Mouse (Mus musculus): Measurements from ENCODE around the gene Haus3. TPM values are rescaled to one million over a fixed set of nuclear protein-coding genes. Genes with fewer than 3 reads are reported as not detected.

The Haus3 gene
- polyA plus RNA-seq, 1 experiment: 47.6 TPM

GRCm38 (mm10) chr5:34197243-34197642 lies 27.9 kb upstream of the Haus3 start:
- H3K4me3 ChIP-seq (ENCODE audit: low read depth, low read length): no peak overlapping the region
- no peaks in the 10 kb centered on the region for H3K9me3 ChIP-seq (replicated peaks; ENCODE audit: control insufficient read depth, insufficient read depth, low read length, poor library complexity, severe bottlenecking)
- TF ChIP-seq CTCF (IDR thresholded peaks at IDR 0.05; ENCODE audit: low read depth, low read length): no peak
- TF ChIP-seq POLR2A (IDR thresholded peaks at IDR 0.05; ENCODE audit: insufficient read depth, low read length): no peak
- no peak for TF ChIP-seq EP300 (IDR thresholded peaks at IDR 0.05; ENCODE audit: insufficient read depth, low read depth, low read length)
- H3K27ac ChIP-seq (ENCODE audit: insufficient read depth, low read length): no peak overlapping the region
- H3K9ac ChIP-seq (ENCODE audit: low read depth, poor library complexity, severe bottlenecking): no peak overlapping the region
- H3K27me3 ChIP-seq (ENCODE audit: control insufficient read depth, insufficient read depth, low read length, poor library complexity, severe bottlenecking): no peaks in the 10 kb centered on the region
- H3K4me1 ChIP-seq (ENCODE audit: control insufficient read depth, insufficient read depth, low read length): no peaks in the 10 kb centered on the region
- no peaks in the 10 kb centered on the region for H3K36me3 ChIP-seq (ENCODE audit: control insufficient read depth, insufficient read depth, low read length, poor library complexity, severe bottlenecking)

GRCm38 (mm10) chr5:34196423-34196822 lies 27.1 kb upstream of the Haus3 start:
- no peak for TF ChIP-seq POLR2A (IDR thresholded peaks at IDR 0.05; ENCODE audit: insufficient read depth, low read length)
- TF ChIP-seq EP300 (IDR thresholded peaks at IDR 0.05; ENCODE audit: insufficient read depth, low read depth, low read length): no peak
- TF ChIP-seq CTCF (IDR thresholded peaks at IDR 0.05; ENCODE audit: low read depth, low read length): no peak
- Histone ChIP-seq H3K9ac (ENCODE audit: low read depth, poor library complexity, severe bottlenecking) (no peak overlapping the region), H3K36me3 (ENCODE audit: control insufficient read depth, insufficient read depth, low read length, poor library complexity, severe bottlenecking) (no peaks in the 10 kb centered on the region)

GRCm38 (mm10) chr5:34195786-34196185 lies 26.5 kb upstream of the Haus3 start:
- no peak overlapping the region for H3K9ac ChIP-seq (ENCODE audit: low read depth, poor library complexity, severe bottlenecking)
- no peaks in the 10 kb centered on the region for H3K9me3 ChIP-seq (replicated peaks; ENCODE audit: control insufficient read depth, insufficient read depth, low read length, poor library complexity, severe bottlenecking)
- H3K4me3 ChIP-seq (ENCODE audit: low read depth, low read length): no peak overlapping the region
- H3K27ac ChIP-seq (ENCODE audit: insufficient read depth, low read length): no peak overlapping the region
- H3K4me1 ChIP-seq (ENCODE audit: control insufficient read depth, insufficient read depth, low read length): no peaks in the 10 kb centered on the region
- TF ChIP-seq CTCF (IDR thresholded peaks at IDR 0.05; ENCODE audit: low read depth, low read length): no peak
- no peak for TF ChIP-seq POLR2A (IDR thresholded peaks at IDR 0.05; ENCODE audit: insufficient read depth, low read length)
- no peak for TF ChIP-seq EP300 (IDR thresholded peaks at IDR 0.05; ENCODE audit: insufficient read depth, low read depth, low read length)
- H3K27me3 ChIP-seq (ENCODE audit: control insufficient read depth, insufficient read depth, low read length, poor library complexity, severe bottlenecking): no peaks in the 10 kb centered on the region
- H3K36me3 ChIP-seq (ENCODE audit: control insufficient read depth, insufficient read depth, low read length, poor library complexity, severe bottlenecking): no peaks in the 10 kb centered on the region

More at GRCm38 (mm10) chr5:34196423-34196822, 27.1 kb upstream of the Haus3 start:
- Histone ChIP-seq H3K27ac (ENCODE audit: insufficient read depth, low read length) (no peak overlapping the region), H3K4me3 (ENCODE audit: low read depth, low read length) (no peak overlapping the region), H3K27me3 (ENCODE audit: control insufficient read depth, insufficient read depth, low read length, poor library complexity, severe bottlenecking) (no peaks in the 10 kb centered on the region), H3K4me1 (ENCODE audit: control insufficient read depth, insufficient read depth, low read length) (no peaks in the 10 kb centered on the region), H3K9me3 (replicated peaks; ENCODE audit: control insufficient read depth, insufficient read depth, low read length, poor library complexity, severe bottlenecking) (no peaks in the 10 kb centered on the region)

- TF ChIP-seq POLR2A (IDR thresholded peaks at IDR 0.05; ENCODE audit: insufficient read depth, low read length) (no peak), EP300 (IDR thresholded peaks at IDR 0.05; ENCODE audit: insufficient read depth, low read depth, low read length) (no peak), CTCF (IDR thresholded peaks at IDR 0.05; ENCODE audit: low read depth, low read length) (no peak)
- H3K4me1 ChIP-seq (ENCODE audit: control insufficient read depth, insufficient read depth, low read length): no peaks in the 10 kb centered on the region
- no peak overlapping the region for H3K9ac ChIP-seq (ENCODE audit: low read depth, poor library complexity, severe bottlenecking)
Measured at GRCm38 (mm10) chr5:34194975-34195662, 25.8 kb upstream of the Haus3 start.

GRCm38 (mm10) chr5:34194426-34194825 lies 25.1 kb upstream of the Haus3 start:
- no peaks in the 10 kb centered on the region for H3K4me1 ChIP-seq (ENCODE audit: control insufficient read depth, insufficient read depth, low read length)

More at GRCm38 (mm10) chr5:34194975-34195662, 25.8 kb upstream of the Haus3 start:
- Histone ChIP-seq H3K27ac (ENCODE audit: insufficient read depth, low read length) (no peak overlapping the region), H3K9me3 (replicated peaks; ENCODE audit: control insufficient read depth, insufficient read depth, low read length, poor library complexity, severe bottlenecking) (no peaks in the 10 kb centered on the region), H3K36me3 (ENCODE audit: control insufficient read depth, insufficient read depth, low read length, poor library complexity, severe bottlenecking) (no peaks in the 10 kb centered on the region), H3K27me3 (ENCODE audit: control insufficient read depth, insufficient read depth, low read length, poor library complexity, severe bottlenecking) (no peaks in the 10 kb centered on the region), H3K4me3 (ENCODE audit: low read depth, low read length) (no peak overlapping the region)

GRCm38 (mm10) chr5:34191843-34192242 lies 22.5 kb upstream of the Haus3 start:
- H3K4me3 ChIP-seq (ENCODE audit: low read depth, low read length): no peak overlapping the region
- peak; percentile 24 for TF ChIP-seq CTCF (IDR thresholded peaks at IDR 0.05; ENCODE audit: low read depth, low read length)
- TF ChIP-seq EP300 (IDR thresholded peaks at IDR 0.05; ENCODE audit: insufficient read depth, low read depth, low read length): no peak
- no peaks in the 10 kb centered on the region for H3K27me3 ChIP-seq (ENCODE audit: control insufficient read depth, insufficient read depth, low read length, poor library complexity, severe bottlenecking)
- no peaks in the 10 kb centered on the region for H3K36me3 ChIP-seq (ENCODE audit: control insufficient read depth, insufficient read depth, low read length, poor library complexity, severe bottlenecking)
- H3K9ac ChIP-seq (ENCODE audit: low read depth, poor library complexity, severe bottlenecking): no peak overlapping the region
- no peaks in the 10 kb centered on the region for H3K4me1 ChIP-seq (ENCODE audit: control insufficient read depth, insufficient read depth, low read length)
- H3K27ac ChIP-seq (ENCODE audit: insufficient read depth, low read length): no peak overlapping the region
- H3K9me3 ChIP-seq (replicated peaks; ENCODE audit: control insufficient read depth, insufficient read depth, low read length, poor library complexity, severe bottlenecking): no peaks in the 10 kb centered on the region

More at GRCm38 (mm10) chr5:34194426-34194825, 25.1 kb upstream of the Haus3 start:
- Histone ChIP-seq H3K36me3 (ENCODE audit: control insufficient read depth, insufficient read depth, low read length, poor library complexity, severe bottlenecking) (no peaks in the 10 kb centered on the region), H3K4me3 (ENCODE audit: low read depth, low read length) (no peak overlapping the region), H3K9me3 (replicated peaks; ENCODE audit: control insufficient read depth, insufficient read depth, low read length, poor library complexity, severe bottlenecking) (no peaks in the 10 kb centered on the region), H3K9ac (ENCODE audit: low read depth, poor library complexity, severe bottlenecking) (no peak overlapping the region), H3K27ac (ENCODE audit: insufficient read depth, low read length) (no peak overlapping the region), H3K27me3 (ENCODE audit: control insufficient read depth, insufficient read depth, low read length, poor library complexity, severe bottlenecking) (no peaks in the 10 kb centered on the region)
- TF ChIP-seq CTCF (IDR thresholded peaks at IDR 0.05; ENCODE audit: low read depth, low read length) (no peak), EP300 (IDR thresholded peaks at IDR 0.05; ENCODE audit: insufficient read depth, low read depth, low read length) (no peak)

Data from ES-Bruce4 (cell line).